18 mouse cellular contexts compared by ENCODE assay signal in genomic region chr1:62085995-62086394, GRCm38 (mm10).
DNase-seq lines count a peak whose midpoint lies in the region; ATAC-seq and TF ChIP-seq lines count a peak whose summit lies in the region.
"Had no signal": no experiment of that assay in that cellular context is flagged by ENCODE, and none has a peak within 500 bp of the region (broad histone marks: within the 10 kb centered on the region; RNA-seq: fewer than 3 reads in every experiment).

No protein-coding gene starts in this region.

- WGBS in embryonic facial prominence, embryonic 11.5 days, result 19% methylated on average over 6 of the region's 6 CpGs
- 13% methylated on average over 6 of the region's 6 CpGs for WGBS in intestine, postnatal 0 days
- 52% methylated on average over 6 of the region's 6 CpGs for WGBS in forebrain, embryonic 15.5 days
- 32% methylated on average over 6 of the region's 6 CpGs for WGBS in cerebellum, adult 2 months

- TF ChIP-seq CTCF in intestine, postnatal 0 days (IDR thresholded peaks at IDR 0.05; ENCODE audit: low read depth), result no peak
- no peak for TF ChIP-seq CTCF in cerebellum, adult 2 months (IDR thresholded peaks at IDR 0.05; ENCODE audit: borderline replicate concordance, insufficient read depth, low read depth, low read length)

- no peaks in the 10 kb centered on the region for H3K4me1 ChIP-seq in embryonic facial prominence, embryonic 11.5 days (ENCODE audit: control insufficient read depth, insufficient read depth, low read length)
- H3K4me1 ChIP-seq in intestine, postnatal 0 days (replicated peaks; ENCODE audit: control insufficient read depth, insufficient read depth, low read length), result no peaks in the 10 kb centered on the region
- no peaks in the 10 kb centered on the region for H3K4me1 ChIP-seq in forebrain, embryonic 15.5 days
- H3K4me1 ChIP-seq in cerebellum, adult 2 months (ENCODE audit: control insufficient read depth, insufficient read depth, low read length), result no peaks in the 10 kb centered on the region

- DNase-seq in heart, adult 11 months, result peak; percentile 29
- DNase-seq in heart, postnatal 14 days, result no peak
- peak; percentile 9 for DNase-seq in MN1 (ENCODE audit: low spot score)
- DNase-seq in embryonic facial prominence, embryonic 11.5 days (ENCODE audit: low spot score), result peak; percentile 78
- DNase-seq in cerebellum, adult 2 months, result no peak
- no peak for DNase-seq in left cerebral cortex, adult 8-10 months (ENCODE audit: low spot score in 2 of 2)
- DNase-seq: cerebellum, adult 18-20 months; gastrocnemius, adult 2 months; kidney, postnatal 10 days; lung, postnatal 14 days had no signal

- H3K4me2 ChIP-seq in embryonic facial prominence, embryonic 11.5 days (ENCODE audit: low read depth, low read length), result no peak overlapping the region
- H3K4me2 ChIP-seq in intestine, postnatal 0 days (replicated peaks; ENCODE audit: low read depth), result 0 out of 2 replicates have a peak overlapping the region, but pooled peaks have one; percentile 9
- no peak overlapping the region for H3K4me2 ChIP-seq in forebrain, embryonic 15.5 days (replicated peaks)
- H3K4me2 ChIP-seq: heart, embryonic 11.5 days; hindbrain, embryonic 14.5 days; liver, embryonic 11.5 days; midbrain, embryonic 12.5 days; neural tube, embryonic 12.5 days had no signal

- intact Hi-C loops in heart, postnatal 14 days (cut with DNase I), result no loop called here

- no peaks in the 10 kb centered on the region for H3K9me3 ChIP-seq in embryonic facial prominence, embryonic 11.5 days (replicated peaks; ENCODE audit: control insufficient read depth, low read length)
- no peaks in the 10 kb centered on the region for H3K9me3 ChIP-seq in intestine, postnatal 0 days (ENCODE audit: control insufficient read depth)
- H3K9me3 ChIP-seq in forebrain, embryonic 15.5 days, result no peaks in the 10 kb centered on the region
- H3K9me3 ChIP-seq: midbrain, embryonic 12.5 days; neural tube, embryonic 12.5 days had no signal

- no peaks in the 10 kb centered on the region for H3K27me3 ChIP-seq in embryonic facial prominence, embryonic 11.5 days (ENCODE audit: control insufficient read depth, insufficient read depth, low read length)
- no peaks in the 10 kb centered on the region for H3K27me3 ChIP-seq in intestine, postnatal 0 days (replicated peaks; ENCODE audit: control insufficient read depth, insufficient read depth, low read length)
- H3K27me3 ChIP-seq in forebrain, embryonic 15.5 days, result no peaks in the 10 kb centered on the region
- H3K27me3 ChIP-seq in cerebellum, adult 2 months (ENCODE audit: control insufficient read depth, insufficient read depth, low read length), result no peaks in the 10 kb centered on the region
- H3K27me3 ChIP-seq: midbrain, embryonic 12.5 days; neural tube, embryonic 12.5 days had no signal

- no peak overlapping the region for H3K4me3 ChIP-seq in embryonic facial prominence, embryonic 11.5 days (ENCODE audit: low read depth, low read length)
- no peak overlapping the region for H3K4me3 ChIP-seq in intestine, postnatal 0 days (ENCODE audit: low read depth, low read length)
- no peak overlapping the region for H3K4me3 ChIP-seq in forebrain, embryonic 15.5 days
- H3K4me3 ChIP-seq in cerebellum, adult 2 months (replicated peaks; ENCODE audit: insufficient read depth, low read depth, low read length), result no peak overlapping the region
- H3K4me3 ChIP-seq: erythroblast, embryonic 14.5 days; gastrocnemius, adult 2 months; midbrain, embryonic 12.5 days; neural tube, embryonic 12.5 days had no signal

- H3K36me3 ChIP-seq in embryonic facial prominence, embryonic 11.5 days (replicated peaks; ENCODE audit: control insufficient read depth, insufficient read depth, low read depth, low read length), result no peaks in the 10 kb centered on the region
- no peaks in the 10 kb centered on the region for H3K36me3 ChIP-seq in intestine, postnatal 0 days (ENCODE audit: control insufficient read depth, insufficient read depth)
- no peaks in the 10 kb centered on the region for H3K36me3 ChIP-seq in forebrain, embryonic 15.5 days
- H3K36me3 ChIP-seq: midbrain, embryonic 12.5 days; neural tube, embryonic 12.5 days had no signal

- H3K9ac ChIP-seq in embryonic facial prominence, embryonic 11.5 days (replicated peaks; ENCODE audit: low read length), result no peak overlapping the region
- H3K9ac ChIP-seq in intestine, postnatal 0 days (ENCODE audit: low read depth, low read length), result no peak overlapping the region
- no peak overlapping the region for H3K9ac ChIP-seq in forebrain, embryonic 15.5 days (replicated peaks)
- H3K9ac ChIP-seq: hindbrain, embryonic 14.5 days; midbrain, embryonic 12.5 days; neural tube, embryonic 12.5 days had no signal

- H3K27ac ChIP-seq in embryonic facial prominence, embryonic 11.5 days (replicated peaks; ENCODE audit: low read depth, low read length), result no peak overlapping the region
- no peak overlapping the region for H3K27ac ChIP-seq in intestine, postnatal 0 days (ENCODE audit: low read depth, low read length)
- no peak overlapping the region for H3K27ac ChIP-seq in forebrain, embryonic 15.5 days (replicated peaks)
- no peak overlapping the region for H3K27ac ChIP-seq in cerebellum, adult 2 months (ENCODE audit: insufficient read depth, low read length)
- H3K27ac ChIP-seq: gastrocnemius, adult 2 months; hindbrain, embryonic 14.5 days; midbrain, embryonic 12.5 days; neural tube, embryonic 12.5 days had no signal

- no peak for TF ChIP-seq POLR2A in cerebellum, adult 2 months (IDR thresholded peaks at IDR 0.05; ENCODE audit: borderline replicate concordance, insufficient read depth, low read length)

- ATAC-seq in embryonic facial prominence, embryonic 11.5 days (replicated peaks; ENCODE audit: insufficient number of reproducible peaks, low FRiP score, low TSS enrichment, low read depth), result no peak
- ATAC-seq in intestine, postnatal 0 days, result no peak
- no peak for ATAC-seq in forebrain, embryonic 15.5 days (replicated peaks)

Comparison
In these comparisons a context has a peak if more than half of its experiments do, and no peak if none do; other contexts are left out.
1. DNase-seq: peak in heart, adult 11 months (single experiment), MN1 (single experiment) and embryonic facial prominence, embryonic 11.5 days (single experiment); none in heart, postnatal 14 days (0 of 2), cerebellum, adult 2 months (0 of 2) and left cerebral cortex, adult 8-10 months (0 of 2).